Mouse (Mus musculus): ENCODE data around the gene Mta2. TPM values are rescaled to one million over a fixed set of nuclear protein-coding genes. Genes with fewer than 3 reads are reported as not detected.

Gene Mta2
- polyA plus RNA-seq, 1 experiment from 2014 or later: 193 TPM

- Histone ChIP-seq H3K4me2 (replicated peaks) (no peak overlapping the region), H3K36me3 (peaks cover 95% of the 10 kb centered on the region), H3K27me3 (no peaks in the 10 kb centered on the region), H3K9me3 (no peaks in the 10 kb centered on the region), H3K9ac (no peak overlapping the region), H3K27ac (no peak overlapping the region), H3K4me3 (no peak overlapping the region), H3K4me1 (peaks cover 17% of the 10 kb centered on the region)
- peak; percentile 83 for ATAC-seq (ENCODE audit: low FRiP score, low read depth)
- 36% methylated on average over 3 of the region's 3 CpGs for WGBS
Measured at GRCm38 (mm10) chr19:8976535-8976934, 34.9 kb downstream of the Mta2 start.

- no peak for ATAC-seq (ENCODE audit: low FRiP score, low read depth)
- Histone ChIP-seq H3K27ac (no peak overlapping the region), H3K4me1 (peaks cover 43% of the 10 kb centered on the region)
Measured at GRCm38 (mm10) chr19:8980771-8981170, 39.1 kb downstream of the Mta2 start.

DNA sequence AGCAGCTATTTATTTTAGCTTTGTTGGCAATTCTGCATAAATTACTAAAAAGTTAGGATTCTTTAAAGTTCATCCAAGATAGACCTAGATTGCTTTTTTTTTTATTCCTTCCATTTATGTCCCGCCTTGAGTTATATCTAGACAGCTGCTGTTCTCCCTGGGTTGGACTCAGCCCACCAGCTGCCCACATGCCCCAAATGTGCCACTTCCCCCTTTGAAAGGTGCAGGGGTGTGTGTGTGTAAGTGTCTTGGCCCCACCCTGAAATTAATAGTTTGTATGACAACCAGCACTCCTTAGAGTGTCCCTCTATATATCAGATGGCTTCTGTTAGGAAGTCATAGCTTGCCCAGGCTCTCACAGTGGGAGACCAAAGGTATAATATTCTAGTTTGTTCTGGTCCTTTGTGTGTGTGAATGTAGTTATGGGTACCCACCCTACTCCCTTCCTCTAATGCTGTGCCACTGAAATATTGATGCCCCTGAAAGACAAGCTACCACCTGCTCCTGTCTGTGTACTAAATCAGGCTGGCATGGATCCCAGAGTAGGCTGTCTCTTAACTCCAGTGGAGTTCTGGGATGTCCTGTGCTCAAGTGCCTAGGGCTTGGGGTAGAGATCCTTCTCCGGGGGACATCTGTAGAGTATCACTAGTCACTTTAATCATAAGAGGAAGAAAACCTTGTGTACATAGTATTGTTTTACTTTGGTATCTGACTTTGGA is 39.9 kb downstream of the Mta2 start:
- H3K4me2 ChIP-seq (replicated peaks): no peak overlapping the region
- H3K4me1 ChIP-seq: peaks cover 34% of the 10 kb centered on the region
- no peak overlapping the region for H3K9ac ChIP-seq
- H3K36me3 ChIP-seq: peaks cover 46% of the 10 kb centered on the region
- WGBS: 89% methylated on average over 2 of the region's 2 CpGs
- no peak for ATAC-seq (ENCODE audit: low FRiP score, low read depth)
- H3K27me3 ChIP-seq: no peaks in the 10 kb centered on the region
- H3K4me3 ChIP-seq: no peak overlapping the region
- H3K27ac ChIP-seq: no peak overlapping the region
- no peaks in the 10 kb centered on the region for H3K9me3 ChIP-seq

More at GRCm38 (mm10) chr19:8980771-8981170, 39.1 kb downstream of the Mta2 start:
- H3K36me3 ChIP-seq: peaks cover 53% of the 10 kb centered on the region
- H3K9ac ChIP-seq: no peak overlapping the region
- 47% methylated on average over 5 of the region's 5 CpGs for WGBS
- no peak overlapping the region for H3K4me3 ChIP-seq
- H3K9me3 ChIP-seq: no peaks in the 10 kb centered on the region
- no peak overlapping the region for H3K4me2 ChIP-seq (replicated peaks)
- no peaks in the 10 kb centered on the region for H3K27me3 ChIP-seq

DNA sequence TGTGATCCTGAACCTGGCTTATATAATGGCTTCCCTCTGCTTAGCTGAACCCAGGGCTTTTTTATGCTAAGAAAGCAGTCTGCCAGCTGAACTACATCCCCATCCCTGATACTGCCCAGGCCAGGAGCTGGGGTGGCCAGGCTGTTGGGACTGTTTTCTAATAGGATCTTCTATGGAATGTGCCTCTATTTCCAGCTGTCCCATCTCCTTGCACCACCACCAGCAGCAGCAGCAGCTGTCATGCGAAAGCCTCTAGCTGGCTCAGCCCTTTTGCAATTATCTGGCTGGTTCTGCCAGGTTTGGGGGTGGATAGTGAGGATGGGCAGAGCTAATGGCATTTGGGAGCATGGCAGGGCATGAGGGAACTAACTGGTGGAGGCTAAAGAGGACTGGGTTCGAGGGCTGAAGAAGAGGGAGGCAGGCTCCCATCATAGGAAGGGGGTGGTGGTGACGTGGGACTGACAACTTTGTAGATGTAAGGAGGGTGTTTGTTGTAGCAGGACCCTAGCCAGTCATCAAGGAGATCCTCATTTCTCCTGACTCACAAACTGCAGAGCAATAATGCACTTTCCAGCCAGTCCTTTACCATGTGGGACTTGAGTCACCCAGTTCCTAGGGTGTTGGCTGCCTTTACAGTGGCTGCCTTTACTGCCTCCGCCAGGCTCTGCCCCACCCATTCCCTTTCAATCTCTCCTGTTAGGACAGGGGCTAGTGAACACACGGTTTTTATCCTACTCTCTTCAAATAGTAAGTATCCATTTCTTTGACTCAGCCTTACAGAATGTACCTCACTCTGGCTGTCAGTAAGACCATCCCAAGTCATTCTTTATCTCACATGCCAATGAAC is 40.9 kb downstream of the Mta2 start:
- no peak overlapping the region for H3K4me3 ChIP-seq
- no peaks in the 10 kb centered on the region for H3K9me3 ChIP-seq
- 53% methylated on average over 5 of the region's 5 CpGs for WGBS
- no peak overlapping the region; the same call in 1 of the 2 replicates for H3K27ac ChIP-seq
- no peaks in the 10 kb centered on the region for H3K27me3 ChIP-seq
- no peak overlapping the region for H3K4me2 ChIP-seq (replicated peaks)
- peaks cover 37% of the 10 kb centered on the region for H3K36me3 ChIP-seq
- peaks cover 36% of the 10 kb centered on the region for H3K4me1 ChIP-seq
- no peak for ATAC-seq (ENCODE audit: low FRiP score, low read depth)
- H3K9ac ChIP-seq: no peak overlapping the region

GRCm38 (mm10) chr19:8983150-8983650 is 41.5 kb downstream of the Mta2 start:
- no peak for ATAC-seq (ENCODE audit: low FRiP score, low read depth)
- no peak overlapping the region for H3K27ac ChIP-seq

GRCm38 (mm10) chr19:8984255-8984868 is 42.7 kb downstream of the Mta2 start:
- Histone ChIP-seq H3K4me2 (replicated peaks) (0 out of 2 replicates have a peak overlapping the region, but pooled peaks have one; percentile 2), H3K4me1 (peaks cover 50% of the 10 kb centered on the region), H3K9me3 (no peaks in the 10 kb centered on the region), H3K4me3 (no peak overlapping the region), H3K27ac (peak overlapping the region; percentile 59; the same call in 1 of the 2 replicates), H3K36me3 (peaks cover 18% of the 10 kb centered on the region), H3K9ac (peak overlapping the region; percentile 14; the same call in 1 of the 2 replicates), H3K27me3 (no peaks in the 10 kb centered on the region)
- 0 out of 2 replicates have a peak, but pooled peaks have one; percentile 33 for ATAC-seq (ENCODE audit: low FRiP score, low read depth)
- 19% methylated on average over 7 of the region's 7 CpGs for WGBS

More at GRCm38 (mm10) chr19:8983150-8983650, 41.5 kb downstream of the Mta2 start:
- WGBS: 45% methylated on average over 4 of the region's 4 CpGs
- H3K4me3 ChIP-seq: no peak overlapping the region
- H3K4me2 ChIP-seq (replicated peaks): no peak overlapping the region
- H3K4me1 ChIP-seq: peaks cover 43% of the 10 kb centered on the region
- no peaks in the 10 kb centered on the region for H3K27me3 ChIP-seq
- no peak overlapping the region for H3K9ac ChIP-seq
- H3K9me3 ChIP-seq: no peaks in the 10 kb centered on the region
- peaks cover 30% of the 10 kb centered on the region for H3K36me3 ChIP-seq

DNA sequence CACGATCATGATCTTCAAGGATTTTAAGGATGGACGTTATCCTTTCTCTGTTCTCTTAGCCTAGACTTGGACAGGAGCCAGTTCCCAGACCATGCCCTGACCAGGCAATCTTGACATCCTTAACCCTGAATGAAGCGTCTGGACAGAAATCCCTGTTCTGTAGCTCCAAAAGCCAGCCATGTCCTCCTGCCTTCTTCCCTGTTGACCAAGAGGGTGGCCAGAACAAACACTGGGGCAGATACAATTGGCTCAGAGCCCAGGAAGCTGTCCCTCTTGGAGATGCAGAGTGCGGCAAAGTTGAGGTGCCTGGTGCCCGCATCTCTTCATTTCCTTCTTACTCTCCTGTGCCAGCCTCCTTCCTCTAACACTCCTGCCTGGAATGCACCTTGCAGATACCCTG is 44.2 kb downstream of the Mta2 start:
- Histone ChIP-seq H3K4me2 (replicated peaks) (no peak overlapping the region), H3K4me1 (peaks cover 55% of the 10 kb centered on the region), H3K27me3 (no peaks in the 10 kb centered on the region), H3K9me3 (no peaks in the 10 kb centered on the region), H3K9ac (no peak overlapping the region), H3K36me3 (peaks cover 3% of the 10 kb centered on the region), H3K27ac (no peak overlapping the region), H3K4me3 (no peak overlapping the region)
- ATAC-seq (ENCODE audit: low FRiP score, low read depth): no peak
- WGBS: 73% methylated on average over 5 of the region's 5 CpGs

- WGBS: 42% methylated on average over 2 of the region's 2 CpGs
- H3K4me3 ChIP-seq: peak overlapping the region; percentile 87; the same call in 1 of the 2 replicates
- no peaks in the 10 kb centered on the region for H3K36me3 ChIP-seq
- peaks cover 66% of the 10 kb centered on the region for H3K4me1 ChIP-seq
- H3K27ac ChIP-seq: peak overlapping the region; percentile 98; the same call in 1 of the 2 replicates
- no peaks in the 10 kb centered on the region for H3K9me3 ChIP-seq
- H3K9ac ChIP-seq: peak overlapping the region; percentile 93; the same call in 1 of the 2 replicates
- no peak for ATAC-seq (ENCODE audit: low FRiP score, low read depth)
- H3K27me3 ChIP-seq: no peaks in the 10 kb centered on the region
- H3K4me2 ChIP-seq (replicated peaks): peak overlapping the region; percentile 81
Measured at GRCm38 (mm10) chr19:8987816-8988215, 46.1 kb downstream of the Mta2 start.

DNA sequence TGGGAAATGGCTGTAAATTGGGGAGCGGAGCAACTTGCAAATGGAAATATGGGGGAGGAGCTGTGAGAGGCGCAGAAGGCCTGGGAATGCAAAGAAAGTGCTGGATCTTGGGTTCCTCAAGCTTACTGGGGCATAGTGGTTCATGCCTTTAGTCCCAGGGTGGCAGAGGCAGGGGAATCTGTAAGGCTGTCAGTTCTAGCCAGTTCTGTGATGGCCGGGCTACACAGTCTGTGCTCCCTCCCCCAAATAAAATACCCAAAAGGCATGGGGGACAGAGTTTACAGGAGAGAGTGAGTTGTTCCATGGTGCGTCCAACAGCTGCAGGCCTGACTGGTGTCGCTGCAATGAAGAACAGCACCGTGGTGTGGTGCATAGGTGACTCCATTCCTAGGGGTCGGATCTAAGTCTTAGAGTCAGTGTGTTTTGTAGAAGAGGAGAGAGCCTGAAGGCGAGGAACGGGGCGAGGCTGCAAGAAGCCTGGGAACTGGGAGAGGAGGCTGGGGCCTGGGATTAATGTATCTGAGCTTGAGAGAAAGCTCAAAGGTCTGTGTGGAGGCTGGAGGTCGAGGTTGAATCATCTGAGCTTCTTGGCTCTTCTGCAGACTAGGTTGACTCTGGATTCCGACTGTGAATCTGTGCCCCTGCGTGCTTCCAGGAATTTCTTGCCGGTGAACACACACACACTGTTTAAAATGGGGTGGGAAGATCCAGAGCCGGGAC is 46.8 kb downstream of the Mta2 start:
- Histone ChIP-seq H3K9me3 (no peaks in the 10 kb centered on the region), H3K27me3 (no peaks in the 10 kb centered on the region), H3K4me2 (replicated peaks) (peak overlapping the region; percentile 81), H3K4me3 (peak overlapping the region; percentile 87), H3K27ac (peak overlapping the region; percentile 98), H3K4me1 (peaks cover 66% of the 10 kb centered on the region), H3K36me3 (no peaks in the 10 kb centered on the region), H3K9ac (peak overlapping the region; percentile 93)
- 6% methylated on average over 15 of the region's 15 CpGs for WGBS
- ATAC-seq (ENCODE audit: low FRiP score, low read depth): no peak

DNA sequence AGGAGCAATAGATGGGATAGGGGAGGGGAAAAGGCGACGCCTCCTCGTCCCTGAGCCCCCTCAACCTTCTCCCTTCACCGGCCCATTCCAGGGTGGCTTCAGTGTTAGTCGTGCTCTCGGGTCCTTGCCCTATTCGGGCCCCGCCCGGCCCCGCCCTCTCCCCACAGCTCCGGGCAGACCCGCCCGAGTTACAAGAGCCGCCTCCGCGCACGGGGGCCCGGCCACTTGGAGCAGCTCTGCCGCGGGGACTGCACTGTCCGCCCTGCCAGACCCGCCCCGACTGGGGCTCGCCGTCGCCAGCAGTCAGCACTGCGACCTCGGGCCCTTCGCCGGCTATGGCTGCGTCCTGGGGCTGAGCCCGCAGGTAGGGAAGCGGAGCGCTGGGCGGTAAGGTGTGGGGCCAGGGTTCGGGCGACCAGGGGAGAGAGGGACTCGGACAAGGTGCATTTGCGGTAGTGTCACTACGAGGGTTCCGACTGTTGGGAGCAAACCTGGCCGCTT is 47.4 kb downstream of the Mta2 start, which contains the start of gene Ahnak:
TSS of gene Ahnak (plus strand) at position 219 of the 501 bp plus-strand sequence.
- H3K4me1 ChIP-seq: peaks cover 67% of the 10 kb centered on the region
- under 1% methylated on average over 41 of the region's 42 CpGs for WGBS

More for the DNA sequence above, 47.4 kb downstream of the Mta2 start, which contains the start of gene Ahnak:
- Histone ChIP-seq H3K36me3 (no peaks in the 10 kb centered on the region), H3K27me3 (no peaks in the 10 kb centered on the region), H3K9ac (peak within 1 kb of the TSS; percentile 93), H3K4me2 (replicated peaks) (peak within 1 kb of the TSS; percentile 81), H3K4me3 (peak within 1 kb of the TSS; percentile 87), H3K9me3 (no peaks in the 10 kb centered on the region), H3K27ac (peak within 1 kb of the TSS; percentile 98)
- peak; percentile 55 for ATAC-seq (ENCODE audit: low FRiP score, low read depth)

Measured in limb, embryonic 13.5 days (tissue).